Mouse (Mus musculus): Measurements from ENCODE around the gene Adgrl4. TPM values are rescaled to one million over a fixed set of nuclear protein-coding genes. Genes with fewer than 3 reads are reported as not detected.

The Adgrl4 gene
- polyA plus RNA-seq (2011; ENCODE audit: insufficient read length, low read depth, missing spikeins), result 0.12 TPM in 1 of 2 replicates, not detected in the other

GRCm38 (mm10) chr3:151437693-151438092, at the start of gene Adgrl4:
TSS of gene Adgrl4 (plus strand) at chr3:151437887.
- H3K4me3 ChIP-seq (ENCODE audit: insufficient read depth, low read length), result no peak within 1 kb of the TSS
- TF ChIP-seq POLR2A (IDR thresholded peaks at IDR 0.05; ENCODE audit: low read depth, low read length) (no peak), CTCF (IDR thresholded peaks at IDR 0.05; ENCODE audit: borderline replicate concordance, insufficient read depth, low read length) (no peak)
- no peak within 1 kb of the TSS for H3K27ac ChIP-seq (ENCODE audit: insufficient read depth, low read length)
- no peaks in the 10 kb centered on the region for H3K4me1 ChIP-seq (ENCODE audit: control insufficient read depth, insufficient read depth, low read length)

GRCm38 (mm10) chr3:151390912-151391311, 46.8 kb upstream of the Adgrl4 start:
- Histone ChIP-seq H3K27ac (ENCODE audit: insufficient read depth, low read length) (no peak overlapping the region), H3K4me1 (ENCODE audit: control insufficient read depth, insufficient read depth, low read length) (peaks cover 7% of the 10 kb centered on the region), H3K4me3 (ENCODE audit: insufficient read depth, low read length) (no peak overlapping the region)
- no peak for TF ChIP-seq POLR2A (IDR thresholded peaks at IDR 0.05; ENCODE audit: low read depth, low read length)
- TF ChIP-seq CTCF (IDR thresholded peaks at IDR 0.05; ENCODE audit: borderline replicate concordance, insufficient read depth, low read length), result no peak

- Histone ChIP-seq H3K4me1 (ENCODE audit: control insufficient read depth, insufficient read depth, low read length) (peaks cover 7% of the 10 kb centered on the region), H3K4me3 (ENCODE audit: insufficient read depth, low read length) (no peak overlapping the region), H3K27ac (ENCODE audit: insufficient read depth, low read length) (no peak overlapping the region)
- no peak for TF ChIP-seq POLR2A (IDR thresholded peaks at IDR 0.05; ENCODE audit: low read depth, low read length)
- TF ChIP-seq CTCF (IDR thresholded peaks at IDR 0.05; ENCODE audit: borderline replicate concordance, insufficient read depth, low read length), result no peak
Measured at GRCm38 (mm10) chr3:151392891-151393290, 44.8 kb upstream of the Adgrl4 start.

- no peak overlapping the region for H3K4me3 ChIP-seq (ENCODE audit: insufficient read depth, low read length)
- peaks cover 7% of the 10 kb centered on the region for H3K4me1 ChIP-seq (ENCODE audit: control insufficient read depth, insufficient read depth, low read length)
- no peak overlapping the region for H3K27ac ChIP-seq (ENCODE audit: insufficient read depth, low read length)
- no peak for TF ChIP-seq CTCF (IDR thresholded peaks at IDR 0.05; ENCODE audit: borderline replicate concordance, insufficient read depth, low read length)
- TF ChIP-seq POLR2A (IDR thresholded peaks at IDR 0.05; ENCODE audit: low read depth, low read length), result no peak
Measured at GRCm38 (mm10) chr3:151393330-151393729, 44.4 kb upstream of the Adgrl4 start.

- TF ChIP-seq CTCF (IDR thresholded peaks at IDR 0.05; ENCODE audit: borderline replicate concordance, insufficient read depth, low read length) (no peak), POLR2A (IDR thresholded peaks at IDR 0.05; ENCODE audit: low read depth, low read length) (no peak)
- Histone ChIP-seq H3K4me1 (ENCODE audit: control insufficient read depth, insufficient read depth, low read length) (no peaks in the 10 kb centered on the region), H3K4me3 (ENCODE audit: insufficient read depth, low read length) (no peak overlapping the region), H3K27ac (ENCODE audit: insufficient read depth, low read length) (no peak overlapping the region)
Measured at GRCm38 (mm10) chr3:151399270-151399669, 38.4 kb upstream of the Adgrl4 start.

- no peak overlapping the region for H3K4me3 ChIP-seq (ENCODE audit: insufficient read depth, low read length)
- no peak for TF ChIP-seq POLR2A (IDR thresholded peaks at IDR 0.05; ENCODE audit: low read depth, low read length)
- TF ChIP-seq CTCF (IDR thresholded peaks at IDR 0.05; ENCODE audit: borderline replicate concordance, insufficient read depth, low read length), result no peak
- H3K4me1 ChIP-seq (ENCODE audit: control insufficient read depth, insufficient read depth, low read length), result no peaks in the 10 kb centered on the region
- H3K27ac ChIP-seq (ENCODE audit: insufficient read depth, low read length), result no peak overlapping the region
Measured at GRCm38 (mm10) chr3:151411031-151411430, 26.7 kb upstream of the Adgrl4 start.

GRCm38 (mm10) chr3:151411488-151411887, 26.2 kb upstream of the Adgrl4 start:
- TF ChIP-seq POLR2A (IDR thresholded peaks at IDR 0.05; ENCODE audit: low read depth, low read length), result no peak
- no peak for TF ChIP-seq CTCF (IDR thresholded peaks at IDR 0.05; ENCODE audit: borderline replicate concordance, insufficient read depth, low read length)
- Histone ChIP-seq H3K4me1 (ENCODE audit: control insufficient read depth, insufficient read depth, low read length) (no peaks in the 10 kb centered on the region), H3K4me3 (ENCODE audit: insufficient read depth, low read length) (no peak overlapping the region), H3K27ac (ENCODE audit: insufficient read depth, low read length) (no peak overlapping the region)

- Histone ChIP-seq H3K4me3 (ENCODE audit: insufficient read depth, low read length) (no peak overlapping the region), H3K27ac (ENCODE audit: insufficient read depth, low read length) (no peak overlapping the region), H3K4me1 (ENCODE audit: control insufficient read depth, insufficient read depth, low read length) (no peaks in the 10 kb centered on the region)
- TF ChIP-seq POLR2A (IDR thresholded peaks at IDR 0.05; ENCODE audit: low read depth, low read length) (no peak), CTCF (IDR thresholded peaks at IDR 0.05; ENCODE audit: borderline replicate concordance, insufficient read depth, low read length) (no peak)
Measured at GRCm38 (mm10) chr3:151416931-151417330, 20.8 kb upstream of the Adgrl4 start.

- no peak for TF ChIP-seq CTCF (IDR thresholded peaks at IDR 0.05; ENCODE audit: borderline replicate concordance, insufficient read depth, low read length)
- TF ChIP-seq POLR2A (IDR thresholded peaks at IDR 0.05; ENCODE audit: low read depth, low read length), result no peak
- Histone ChIP-seq H3K27ac (ENCODE audit: insufficient read depth, low read length) (no peak overlapping the region), H3K4me3 (ENCODE audit: insufficient read depth, low read length) (no peak overlapping the region), H3K4me1 (ENCODE audit: control insufficient read depth, insufficient read depth, low read length) (no peaks in the 10 kb centered on the region)
Measured at GRCm38 (mm10) chr3:151417688-151418572, 19.8 kb upstream of the Adgrl4 start.

All from embryonic fibroblast, embryonic 13.5 days (primary cell).